Mouse (Mus musculus): ENCODE results near the gene Clip2. TPM values are rescaled to one million over a fixed set of nuclear protein-coding genes. Genes with fewer than 3 reads are reported as not detected.

Clip2 gene
- polyA plus RNA-seq, 1 experiment from 2014 or later = 5.8 TPM

DNA sequence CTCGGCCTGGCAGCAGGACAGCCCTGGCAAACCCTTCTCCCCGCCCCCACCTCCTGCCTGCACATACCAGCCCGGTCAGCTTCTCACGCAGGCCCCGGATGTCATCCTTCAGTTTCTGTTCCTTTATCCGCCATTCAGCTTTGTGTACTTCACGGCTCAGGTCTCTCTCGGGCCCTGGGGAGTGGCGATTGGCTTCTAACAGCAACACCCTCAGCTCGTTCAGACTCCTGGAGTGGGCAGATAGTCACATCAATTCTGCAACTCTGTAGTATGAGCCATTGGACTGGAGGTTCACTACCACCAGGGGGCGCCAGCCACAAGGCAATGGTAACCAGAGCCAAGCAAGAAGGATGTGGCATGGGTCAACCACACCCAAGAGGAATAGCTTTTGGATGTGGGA lies 58.1 kb downstream of the Clip2 start:
- Histone ChIP-seq H3K27ac (ENCODE audit: low read depth, low read length) (no peak overlapping the region), H3K4me3 (ENCODE audit: low read depth, low read length) (no peak overlapping the region), H3K36me3 (ENCODE audit: control insufficient read depth, insufficient read depth, low read length) (peaks cover 20% of the 10 kb centered on the region), H3K4me1 (ENCODE audit: control insufficient read depth, insufficient read depth, low read length) (no peaks in the 10 kb centered on the region), H3K27me3 (ENCODE audit: control insufficient read depth, insufficient read depth, low read length) (no peaks in the 10 kb centered on the region), H3K4me2 (no peak overlapping the region), H3K9ac (ENCODE audit: low read length) (no peak overlapping the region), H3K9me3 (ENCODE audit: control insufficient read depth, low read length) (no peaks in the 10 kb centered on the region)
- ATAC-seq (ENCODE audit: low FRiP score) (peak; percentile 72; the same call in 1 of the 2 replicates), DNase-seq (ENCODE audit: low spot score, missing footprints) (peak; percentile 97)
- 59% methylated on average over 11 of the region's 11 CpGs for WGBS

DNA sequence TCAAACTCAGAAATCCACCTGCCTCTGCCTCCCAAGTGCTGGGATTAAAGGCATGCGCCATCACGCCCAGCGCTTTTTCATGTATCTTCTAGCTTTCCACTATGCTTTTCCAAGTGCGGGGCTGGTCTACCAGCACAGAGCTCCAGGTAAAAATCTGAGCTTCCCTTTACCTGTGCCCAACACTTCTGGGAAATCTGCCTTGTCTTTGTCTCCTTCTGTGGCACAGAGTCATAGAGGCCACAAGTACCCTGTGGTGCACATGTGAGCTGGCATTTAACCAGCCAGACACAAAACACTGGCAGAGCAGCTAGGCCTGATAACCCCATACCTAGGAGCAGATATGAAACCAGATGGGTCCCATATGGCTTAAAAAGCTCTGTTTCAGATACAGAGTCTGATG lies 59.3 kb downstream of the Clip2 start:
- peak; percentile 57 for DNase-seq (ENCODE audit: low spot score, missing footprints)
- H3K4me1 ChIP-seq (ENCODE audit: control insufficient read depth, insufficient read depth, low read length) = no peaks in the 10 kb centered on the region
- H3K4me3 ChIP-seq (ENCODE audit: low read depth, low read length) = no peak overlapping the region
- no peak overlapping the region for H3K4me2 ChIP-seq
- no peaks in the 10 kb centered on the region for H3K27me3 ChIP-seq (ENCODE audit: control insufficient read depth, insufficient read depth, low read length)
- no peaks in the 10 kb centered on the region for H3K9me3 ChIP-seq (ENCODE audit: control insufficient read depth, low read length)
- H3K9ac ChIP-seq (ENCODE audit: low read length) = no peak overlapping the region
- H3K36me3 ChIP-seq (ENCODE audit: control insufficient read depth, insufficient read depth, low read length) = peaks cover 20% of the 10 kb centered on the region
- ATAC-seq (ENCODE audit: low FRiP score) = no peak
- WGBS = 94% methylated on average over 4 of the region's 4 CpGs
- no peak overlapping the region for H3K27ac ChIP-seq (ENCODE audit: low read depth, low read length)

DNA sequence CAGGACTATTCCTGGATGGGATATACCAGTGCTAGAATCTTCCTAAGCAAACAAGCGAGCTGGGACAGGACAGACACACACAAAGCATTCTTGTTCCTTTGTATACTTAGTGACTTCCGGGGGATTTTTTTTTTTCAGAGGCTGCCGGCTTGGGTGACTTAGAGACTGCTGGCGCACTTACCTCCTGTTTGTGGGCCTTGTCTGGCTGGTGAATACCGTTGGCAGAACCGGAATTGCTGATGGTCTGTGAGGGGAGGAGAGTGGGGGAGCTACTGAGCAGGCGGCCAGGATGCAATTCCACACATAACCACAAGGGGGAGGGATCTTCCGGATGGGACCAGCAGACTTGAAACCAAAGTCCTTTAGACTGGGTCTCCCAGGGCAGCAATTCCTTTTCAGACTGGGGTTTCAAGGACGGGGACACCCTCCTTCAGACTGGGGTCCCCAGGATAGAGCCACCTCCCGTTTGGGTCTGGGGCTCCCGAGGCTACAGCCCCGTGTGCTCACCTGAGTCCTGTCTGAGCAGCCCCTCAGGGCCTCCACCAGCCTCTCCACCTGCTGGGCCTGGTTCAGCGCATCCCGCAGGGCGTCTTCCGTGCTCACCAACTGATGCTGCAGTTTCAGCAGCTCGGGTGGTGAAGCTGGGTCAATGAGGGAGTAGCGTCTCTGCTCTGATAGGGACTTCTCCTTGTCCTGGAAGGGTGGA lies 60.4 kb downstream of the Clip2 start:
- H3K27me3 ChIP-seq (ENCODE audit: control insufficient read depth, insufficient read depth, low read length) = no peaks in the 10 kb centered on the region
- WGBS = 24% methylated on average over 18 of the region's 18 CpGs
- ATAC-seq (ENCODE audit: low FRiP score) = peak; percentile 32; the same call in 1 of the 2 replicates
- H3K9ac ChIP-seq (ENCODE audit: low read length) = no peak overlapping the region
- H3K9me3 ChIP-seq (ENCODE audit: control insufficient read depth, low read length) = no peaks in the 10 kb centered on the region
- no peaks in the 10 kb centered on the region for H3K4me1 ChIP-seq (ENCODE audit: control insufficient read depth, insufficient read depth, low read length)
- H3K4me3 ChIP-seq (ENCODE audit: low read depth, low read length) = no peak overlapping the region
- no peak overlapping the region for H3K4me2 ChIP-seq
- DNase-seq (ENCODE audit: low spot score, missing footprints) = peak; percentile 99
- peaks cover 16% of the 10 kb centered on the region for H3K36me3 ChIP-seq (ENCODE audit: control insufficient read depth, insufficient read depth, low read length)
- no peak overlapping the region for H3K27ac ChIP-seq (ENCODE audit: low read depth, low read length)

DNA sequence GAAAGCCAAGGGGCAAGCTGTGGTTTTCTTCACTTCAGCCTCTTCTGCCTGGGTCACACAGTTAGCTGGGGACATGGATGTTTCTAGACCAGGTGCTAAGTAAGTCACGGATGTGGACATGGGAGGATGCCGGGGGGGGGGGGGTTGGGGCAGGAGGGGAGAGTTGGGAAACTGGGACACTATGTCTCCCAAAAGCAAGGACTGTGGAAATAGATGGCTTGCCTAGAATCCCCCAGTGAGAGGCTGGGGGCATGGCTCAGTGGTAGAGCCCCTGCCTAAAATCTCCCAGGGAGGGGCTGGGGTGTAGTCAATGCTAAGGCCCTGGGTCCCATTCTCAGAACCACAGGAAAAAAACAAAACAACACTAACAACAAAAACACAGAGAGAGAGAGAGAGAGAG lies 61.0 kb downstream of the Clip2 start:
- Histone ChIP-seq H3K9me3 (ENCODE audit: control insufficient read depth, low read length) (no peaks in the 10 kb centered on the region), H3K36me3 (ENCODE audit: control insufficient read depth, insufficient read depth, low read length) (peaks cover 16% of the 10 kb centered on the region), H3K4me3 (ENCODE audit: low read depth, low read length) (no peak overlapping the region), H3K4me2 (no peak overlapping the region), H3K27me3 (ENCODE audit: control insufficient read depth, insufficient read depth, low read length) (no peaks in the 10 kb centered on the region), H3K4me1 (ENCODE audit: control insufficient read depth, insufficient read depth, low read length) (no peaks in the 10 kb centered on the region), H3K9ac (ENCODE audit: low read length) (no peak overlapping the region), H3K27ac (ENCODE audit: low read depth, low read length) (no peak overlapping the region)
- DNase-seq (ENCODE audit: low spot score, missing footprints) (peak; percentile 60), ATAC-seq (ENCODE audit: low FRiP score) (no peak)
- 86% methylated on average over 2 of the region's 2 CpGs for WGBS

DNA sequence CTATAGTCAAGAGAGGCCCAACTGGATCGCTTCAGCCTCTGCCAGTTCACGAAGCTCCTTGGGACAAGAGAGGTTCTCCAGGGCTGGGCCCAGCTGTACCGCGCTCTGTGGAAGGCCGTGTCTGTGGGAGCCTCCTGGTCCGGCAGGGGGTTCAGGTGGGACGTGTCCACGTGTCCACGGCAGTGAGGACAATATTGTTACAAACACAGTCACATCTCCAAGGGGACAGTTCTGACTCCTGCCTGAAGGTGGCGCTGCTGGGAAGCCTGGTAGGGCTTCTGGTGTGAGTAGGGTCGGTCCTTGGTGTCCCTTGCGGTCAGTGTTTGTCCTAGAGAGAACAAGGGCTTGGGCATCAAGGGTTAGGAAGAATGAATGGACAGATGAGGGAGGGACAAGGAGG lies 61.8 kb downstream of the Clip2 start:
- H3K27me3 ChIP-seq (ENCODE audit: control insufficient read depth, insufficient read depth, low read length) = no peaks in the 10 kb centered on the region
- 89% methylated on average over 12 of the region's 12 CpGs for WGBS
- DNase-seq (ENCODE audit: low spot score, missing footprints) = peak; percentile 92

DNA sequence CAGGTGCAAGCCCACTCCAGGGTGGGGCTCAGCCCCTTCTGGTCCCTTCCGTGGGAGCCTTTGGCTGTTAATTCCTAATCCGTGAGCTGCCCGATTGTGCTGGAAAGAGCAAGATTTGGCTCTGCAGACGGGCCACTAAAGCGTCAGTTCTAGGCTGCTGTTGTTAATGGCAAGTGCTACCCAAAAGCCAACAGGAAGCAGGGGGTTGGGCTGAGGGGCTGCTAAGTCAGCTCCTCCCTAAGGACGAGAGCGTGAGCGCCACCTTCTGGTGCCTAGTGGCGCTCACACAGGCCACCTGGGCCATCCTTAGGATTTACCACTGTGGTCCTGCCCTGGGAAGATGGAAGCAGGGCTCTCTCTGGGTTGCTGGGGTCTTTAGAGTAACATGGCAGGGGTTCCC lies 62.7 kb downstream of the Clip2 start:
- ATAC-seq (ENCODE audit: low FRiP score) = no peak
- no peak overlapping the region for H3K4me3 ChIP-seq (ENCODE audit: low read depth, low read length)
- no peaks in the 10 kb centered on the region for H3K27me3 ChIP-seq (ENCODE audit: control insufficient read depth, insufficient read depth, low read length)
- no peaks in the 10 kb centered on the region for H3K9me3 ChIP-seq (ENCODE audit: control insufficient read depth, low read length)
- peaks cover 13% of the 10 kb centered on the region for H3K36me3 ChIP-seq (ENCODE audit: control insufficient read depth, insufficient read depth, low read length)
- no peak overlapping the region for H3K4me2 ChIP-seq
- peak; percentile 92 for DNase-seq (ENCODE audit: low spot score, missing footprints)
- H3K4me1 ChIP-seq (ENCODE audit: control insufficient read depth, insufficient read depth, low read length) = no peaks in the 10 kb centered on the region
- no peak overlapping the region for H3K27ac ChIP-seq (ENCODE audit: low read depth, low read length)
- 25% methylated on average over 9 of the region's 9 CpGs for WGBS
- no peak overlapping the region for H3K9ac ChIP-seq (ENCODE audit: low read length)

More for the DNA sequence above, 61.8 kb downstream of the Clip2 start:
- no peak overlapping the region for H3K9ac ChIP-seq (ENCODE audit: low read length)
- no peak overlapping the region for H3K4me3 ChIP-seq (ENCODE audit: low read depth, low read length)
- H3K36me3 ChIP-seq (ENCODE audit: control insufficient read depth, insufficient read depth, low read length) = peaks cover 16% of the 10 kb centered on the region
- no peak for ATAC-seq (ENCODE audit: low FRiP score)
- no peak overlapping the region for H3K4me2 ChIP-seq
- H3K4me1 ChIP-seq (ENCODE audit: control insufficient read depth, insufficient read depth, low read length) = no peaks in the 10 kb centered on the region
- H3K9me3 ChIP-seq (ENCODE audit: control insufficient read depth, low read length) = no peaks in the 10 kb centered on the region
- H3K27ac ChIP-seq (ENCODE audit: low read depth, low read length) = no peak overlapping the region

DNA sequence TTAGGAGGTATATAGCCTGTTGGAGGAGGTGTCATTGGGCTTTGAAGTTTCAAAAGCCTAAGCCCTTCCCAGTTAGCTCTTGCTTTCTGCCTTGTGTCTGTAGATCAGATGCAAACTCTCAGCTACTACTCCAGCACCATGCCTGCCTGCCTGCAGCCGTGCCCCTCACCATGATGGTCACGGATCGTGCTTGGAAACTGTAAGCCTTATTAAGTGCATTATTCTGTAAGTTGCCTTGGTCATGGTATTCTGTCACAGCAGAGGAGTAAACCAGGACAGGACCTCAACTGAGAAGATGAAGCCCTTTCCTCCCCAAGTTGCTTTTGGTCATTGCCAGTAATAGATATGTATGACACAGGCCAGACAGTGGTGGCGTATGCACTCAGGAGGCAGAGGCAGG lies 63.6 kb downstream of the Clip2 start:
- Histone ChIP-seq H3K9me3 (ENCODE audit: control insufficient read depth, low read length) (no peaks in the 10 kb centered on the region), H3K4me3 (ENCODE audit: low read depth, low read length) (no peak overlapping the region), H3K9ac (ENCODE audit: low read length) (no peak overlapping the region), H3K4me1 (ENCODE audit: control insufficient read depth, insufficient read depth, low read length) (no peaks in the 10 kb centered on the region), H3K27ac (ENCODE audit: low read depth, low read length) (no peak overlapping the region), H3K36me3 (ENCODE audit: control insufficient read depth, insufficient read depth, low read length) (peaks cover 13% of the 10 kb centered on the region), H3K4me2 (no peak overlapping the region), H3K27me3 (ENCODE audit: control insufficient read depth, insufficient read depth, low read length) (no peaks in the 10 kb centered on the region)
- WGBS = 95% methylated on average over 4 of the region's 4 CpGs
- peak; percentile 66 for DNase-seq (ENCODE audit: low spot score, missing footprints)
- ATAC-seq (ENCODE audit: low FRiP score) = no peak

DNA sequence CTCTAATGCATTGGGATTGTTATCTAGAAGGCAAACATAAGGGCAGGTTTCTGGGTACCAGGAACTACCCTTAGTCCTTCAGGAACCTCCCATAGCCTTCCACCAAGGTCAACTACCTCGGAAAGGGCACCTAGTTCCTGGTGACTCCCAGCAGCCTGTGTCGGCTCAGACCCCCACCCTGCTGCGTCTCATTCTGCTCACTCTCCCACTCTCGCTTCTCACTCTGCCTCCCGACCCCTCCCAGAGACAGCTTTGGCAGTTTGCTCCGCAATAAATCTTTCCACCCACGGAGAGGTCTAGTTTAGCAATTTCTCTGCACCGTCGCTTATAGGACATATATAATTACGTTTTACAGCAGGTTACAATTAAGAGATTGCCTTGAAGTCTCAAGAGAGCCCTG lies 64.2 kb downstream of the Clip2 start:
- Histone ChIP-seq H3K27ac (ENCODE audit: low read depth, low read length) (no peak overlapping the region), H3K4me2 (no peak overlapping the region), H3K36me3 (ENCODE audit: control insufficient read depth, insufficient read depth, low read length) (peaks cover 9% of the 10 kb centered on the region; the same call in 1 of the 2 replicates), H3K9ac (ENCODE audit: low read length) (no peak overlapping the region), H3K9me3 (ENCODE audit: control insufficient read depth, low read length) (no peaks in the 10 kb centered on the region), H3K4me1 (ENCODE audit: control insufficient read depth, insufficient read depth, low read length) (no peaks in the 10 kb centered on the region), H3K4me3 (ENCODE audit: low read depth, low read length) (no peak overlapping the region), H3K27me3 (ENCODE audit: control insufficient read depth, insufficient read depth, low read length) (no peaks in the 10 kb centered on the region)
- 80% methylated on average over 10 of the region's 10 CpGs for WGBS
- ATAC-seq (ENCODE audit: low FRiP score) (no peak), DNase-seq (ENCODE audit: low spot score, missing footprints) (peak; percentile 26)

DNA sequence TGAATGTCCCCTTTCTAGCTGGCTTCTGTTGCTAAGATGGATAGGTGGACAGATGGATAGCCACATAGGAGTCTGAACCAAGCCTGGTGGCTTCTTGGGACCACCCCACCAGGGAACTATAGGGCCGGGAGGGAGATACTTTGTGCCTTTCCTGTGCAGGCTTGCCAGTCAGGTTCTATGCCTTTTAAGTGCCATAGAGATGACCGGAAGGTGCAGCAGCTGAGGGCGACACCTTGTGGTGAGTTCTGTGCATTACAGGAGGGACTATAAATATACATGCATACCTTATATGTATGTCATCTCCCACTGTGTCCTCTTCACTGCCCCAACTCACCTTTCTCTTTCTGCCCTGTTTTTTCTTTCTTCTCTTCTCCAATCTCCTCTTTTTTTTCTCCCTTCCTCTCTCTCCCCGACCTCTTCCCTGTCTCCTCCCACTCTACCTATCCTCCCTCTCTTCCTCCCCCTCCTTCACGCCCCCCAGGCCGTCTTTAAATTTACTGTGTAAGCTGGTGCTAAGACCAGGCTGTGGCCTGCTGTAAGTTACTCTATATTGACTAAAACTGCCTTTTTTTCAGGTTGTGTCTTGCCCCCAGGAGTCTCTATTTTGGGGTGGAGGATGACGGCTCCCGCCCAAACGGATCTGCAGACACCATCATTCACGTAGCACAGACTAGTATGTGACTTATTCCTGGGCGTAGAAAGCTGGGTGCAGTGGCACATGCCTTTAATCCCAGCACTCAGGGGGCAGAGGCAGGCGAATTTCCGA lies 66.2 kb downstream of the Clip2 start:
- Histone ChIP-seq H3K4me3 (ENCODE audit: low read depth, low read length) (no peak overlapping the region), H3K36me3 (ENCODE audit: control insufficient read depth, insufficient read depth, low read length) (peaks cover 8% of the 10 kb centered on the region; the same call in 1 of the 2 replicates), H3K9ac (ENCODE audit: low read length) (no peak overlapping the region), H3K9me3 (ENCODE audit: control insufficient read depth, low read length) (no peaks in the 10 kb centered on the region), H3K27ac (ENCODE audit: low read depth, low read length) (no peak overlapping the region), H3K4me1 (ENCODE audit: control insufficient read depth, insufficient read depth, low read length) (no peaks in the 10 kb centered on the region), H3K4me2 (no peak overlapping the region), H3K27me3 (ENCODE audit: control insufficient read depth, insufficient read depth, low read length) (no peaks in the 10 kb centered on the region)
- peak; percentile 99 for DNase-seq (ENCODE audit: low spot score, missing footprints)
- ATAC-seq (ENCODE audit: low FRiP score) = peak; percentile 63; the same call in 1 of the 2 replicates
- WGBS = 64% methylated on average over 13 of the region's 13 CpGs

Data from midbrain, embryonic 11.5 days (tissue).